Mouse (Mus musculus): ENCODE results near the gene Fam228a. TPM values are rescaled to one million over a fixed set of nuclear protein-coding genes. Genes with fewer than 3 reads are reported as not detected.

Gene Fam228a
- polyA plus RNA-seq, 1 experiment from 2014 or later: 0.20 TPM

DNA sequence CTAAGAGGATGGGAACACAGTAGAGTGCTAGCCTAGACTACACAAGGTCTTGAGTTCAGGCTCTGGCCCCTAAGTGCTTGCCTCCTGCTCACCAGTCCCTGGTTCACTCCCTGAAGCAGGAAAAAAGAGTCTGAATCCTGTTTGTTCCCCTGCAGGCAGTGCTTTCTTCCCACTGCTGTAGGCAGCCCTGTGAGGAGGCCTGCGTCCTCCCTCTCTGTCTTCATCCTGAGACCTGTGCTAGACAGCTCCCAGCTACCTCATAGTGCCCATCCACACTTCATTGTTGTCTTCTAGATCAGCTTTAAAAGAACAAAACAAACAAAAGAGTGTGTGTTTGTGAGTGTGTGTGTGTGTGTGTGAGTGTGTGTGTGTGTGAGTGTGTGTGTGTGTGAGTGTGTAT is 43.7 kb downstream of the Fam228a start:
- Histone ChIP-seq H3K9me3 (replicated peaks) (no peaks in the 10 kb centered on the region), H3K4me1 (replicated peaks) (peaks cover 8% of the 10 kb centered on the region), H3K27me3 (replicated peaks) (no peaks in the 10 kb centered on the region), H3K36me3 (peaks cover 24% of the 10 kb centered on the region), H3K4me3 (no peak overlapping the region), H3K27ac (ENCODE audit: poor library complexity, severe bottlenecking) (no peak overlapping the region), H3K9ac (no peak overlapping the region), H3K4me2 (no peak overlapping the region)
- WGBS: 97% methylated on average over 1 of the region's 1 CpGs
- ATAC-seq (ENCODE audit: insufficient number of reproducible peaks, low FRiP score): no peak

DNA sequence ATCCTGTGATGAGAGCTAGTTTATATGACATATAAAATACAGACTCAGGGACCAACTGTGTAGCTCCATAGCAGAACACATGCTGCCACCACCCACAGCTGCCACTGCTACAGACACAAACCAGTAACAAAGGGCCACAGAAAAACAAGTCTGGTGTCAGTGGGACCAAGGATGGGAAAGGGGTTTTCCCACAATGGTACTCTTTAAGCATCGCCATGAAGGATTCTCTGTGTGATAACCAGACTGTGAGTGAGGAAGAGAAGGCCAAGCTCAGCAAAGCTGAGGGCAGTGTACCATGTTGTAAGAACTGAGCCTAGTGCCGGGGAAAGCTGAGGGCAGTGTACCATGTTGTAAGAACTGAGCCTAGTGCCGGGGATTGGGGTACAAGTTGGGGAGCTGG is 47.0 kb downstream of the Fam228a start:
- Histone ChIP-seq H3K4me3 (no peak overlapping the region), H3K4me1 (replicated peaks) (peaks cover 8% of the 10 kb centered on the region), H3K27me3 (replicated peaks) (no peaks in the 10 kb centered on the region), H3K36me3 (peaks cover 15% of the 10 kb centered on the region), H3K4me2 (no peak overlapping the region), H3K9me3 (replicated peaks) (no peaks in the 10 kb centered on the region), H3K27ac (ENCODE audit: poor library complexity, severe bottlenecking) (no peak overlapping the region), H3K9ac (no peak overlapping the region)
- 91% methylated on average over 3 of the region's 3 CpGs for WGBS
- ATAC-seq (ENCODE audit: insufficient number of reproducible peaks, low FRiP score): no peak

GRCm38 (mm10) chr12:4689341-4689740 is 48.9 kb downstream of the Fam228a start:
- ATAC-seq (ENCODE audit: insufficient number of reproducible peaks, low FRiP score): no peak
- Histone ChIP-seq H3K4me2 (no peak overlapping the region), H3K9me3 (replicated peaks) (no peaks in the 10 kb centered on the region), H3K9ac (no peak overlapping the region), H3K27me3 (replicated peaks) (no peaks in the 10 kb centered on the region), H3K4me3 (no peak overlapping the region), H3K27ac (ENCODE audit: poor library complexity, severe bottlenecking) (no peak overlapping the region), H3K36me3 (peaks cover 15% of the 10 kb centered on the region), H3K4me1 (replicated peaks) (peaks cover 8% of the 10 kb centered on the region)
- WGBS: 93% methylated on average over 14 of the region's 14 CpGs

GRCm38 (mm10) chr12:4688386-4688785 is 49.8 kb downstream of the Fam228a start:
- H3K9ac ChIP-seq: no peak overlapping the region
- H3K27ac ChIP-seq (ENCODE audit: poor library complexity, severe bottlenecking): no peak overlapping the region
- no peak for ATAC-seq (ENCODE audit: insufficient number of reproducible peaks, low FRiP score)
- H3K4me1 ChIP-seq (replicated peaks): peaks cover 11% of the 10 kb centered on the region
- H3K36me3 ChIP-seq: peaks cover 21% of the 10 kb centered on the region
- WGBS: 88% methylated on average over 2 of the region's 2 CpGs
- H3K9me3 ChIP-seq (replicated peaks): no peaks in the 10 kb centered on the region
- H3K4me2 ChIP-seq: no peak overlapping the region
- no peak overlapping the region for H3K4me3 ChIP-seq
- H3K27me3 ChIP-seq (replicated peaks): no peaks in the 10 kb centered on the region

GRCm38 (mm10) chr12:4685441-4685840 is 52.8 kb downstream of the Fam228a start:
- WGBS: 68% methylated on average over 4 of the region's 4 CpGs
- peaks cover 8% of the 10 kb centered on the region for H3K4me1 ChIP-seq (replicated peaks)
- H3K9me3 ChIP-seq (replicated peaks): no peaks in the 10 kb centered on the region
- no peak for ATAC-seq (ENCODE audit: insufficient number of reproducible peaks, low FRiP score)
- no peaks in the 10 kb centered on the region for H3K27me3 ChIP-seq (replicated peaks)
- no peak overlapping the region for H3K4me3 ChIP-seq
- H3K36me3 ChIP-seq: peaks cover 20% of the 10 kb centered on the region
- H3K9ac ChIP-seq: no peak overlapping the region
- no peak overlapping the region for H3K27ac ChIP-seq (ENCODE audit: poor library complexity, severe bottlenecking)
- H3K4me2 ChIP-seq: no peak overlapping the region

- Histone ChIP-seq H3K9ac (no peak overlapping the region), H3K4me2 (peak overlapping the region; percentile 33), H3K27me3 (replicated peaks) (no peaks in the 10 kb centered on the region), H3K4me3 (0 out of 2 replicates have a peak overlapping the region, but pooled peaks have one; percentile 13), H3K27ac (ENCODE audit: poor library complexity, severe bottlenecking) (peak overlapping the region; percentile 45), H3K36me3 (peaks cover 28% of the 10 kb centered on the region), H3K4me1 (replicated peaks) (peaks cover 17% of the 10 kb centered on the region), H3K9me3 (replicated peaks) (no peaks in the 10 kb centered on the region)
- 7% methylated on average over 4 of the region's 4 CpGs for WGBS
- peak; percentile 88 for ATAC-seq (ENCODE audit: insufficient number of reproducible peaks, low FRiP score)
Measured at GRCm38 (mm10) chr12:4679971-4680370, 58.3 kb downstream of the Fam228a start.

DNA sequence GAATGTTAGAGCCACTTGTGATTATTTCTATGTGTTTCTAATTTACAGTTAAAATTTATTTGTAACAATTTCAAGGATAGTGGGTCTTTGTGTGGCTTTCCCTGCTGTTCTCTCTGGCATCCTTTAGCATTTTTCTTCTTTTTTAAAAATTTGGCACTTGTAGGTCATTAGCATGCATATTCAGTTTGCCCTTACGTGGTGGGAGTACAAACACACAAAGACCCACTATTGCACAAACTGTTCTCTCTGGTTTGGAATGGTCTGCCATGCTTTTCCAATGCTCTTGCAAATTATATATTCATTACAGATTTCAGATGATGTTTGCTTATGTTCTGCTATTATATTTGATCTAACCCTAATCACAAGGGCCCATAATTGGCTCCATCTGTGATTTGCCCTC is 61.9 kb downstream of the Fam228a start:
- H3K4me3 ChIP-seq: no peak overlapping the region
- no peaks in the 10 kb centered on the region for H3K9me3 ChIP-seq (replicated peaks)
- H3K27ac ChIP-seq (ENCODE audit: poor library complexity, severe bottlenecking): no peak overlapping the region
- ATAC-seq (ENCODE audit: insufficient number of reproducible peaks, low FRiP score): no peak
- H3K36me3 ChIP-seq: peaks cover 48% of the 10 kb centered on the region
- peaks cover 11% of the 10 kb centered on the region for H3K4me1 ChIP-seq (replicated peaks)
- 93% methylated on average over 1 of the region's 1 CpGs for WGBS
- no peak overlapping the region for H3K4me2 ChIP-seq
- no peak overlapping the region for H3K9ac ChIP-seq
- no peaks in the 10 kb centered on the region for H3K27me3 ChIP-seq (replicated peaks)

GRCm38 (mm10) chr12:4665675-4666037 is 72.6 kb downstream of the Fam228a start:
- no peak for ATAC-seq (ENCODE audit: insufficient number of reproducible peaks, low FRiP score)
- H3K9me3 ChIP-seq (replicated peaks): no peaks in the 10 kb centered on the region
- peaks cover 60% of the 10 kb centered on the region for H3K36me3 ChIP-seq
- no peak overlapping the region for H3K4me3 ChIP-seq
- H3K4me2 ChIP-seq: no peak overlapping the region
- no peaks in the 10 kb centered on the region for H3K27me3 ChIP-seq (replicated peaks)
- H3K4me1 ChIP-seq (replicated peaks): peaks cover 4% of the 10 kb centered on the region; the same call in 1 of the 2 replicates
- WGBS: 72% methylated on average over 5 of the region's 5 CpGs
- H3K27ac ChIP-seq (ENCODE audit: poor library complexity, severe bottlenecking): no peak overlapping the region
- H3K9ac ChIP-seq: no peak overlapping the region

- ATAC-seq (ENCODE audit: insufficient number of reproducible peaks, low FRiP score): no peak
- 59% methylated on average over 7 of the region's 7 CpGs for WGBS
- H3K4me1 ChIP-seq (replicated peaks): peaks cover 4% of the 10 kb centered on the region; the same call in 1 of the 2 replicates
- H3K9ac ChIP-seq: no peak overlapping the region
- H3K9me3 ChIP-seq (replicated peaks): no peaks in the 10 kb centered on the region
- H3K4me2 ChIP-seq: no peak overlapping the region
- H3K4me3 ChIP-seq: no peak overlapping the region
- H3K36me3 ChIP-seq: peaks cover 61% of the 10 kb centered on the region
- no peaks in the 10 kb centered on the region for H3K27me3 ChIP-seq (replicated peaks)
- no peak overlapping the region for H3K27ac ChIP-seq (ENCODE audit: poor library complexity, severe bottlenecking)
Measured at GRCm38 (mm10) chr12:4664929-4665674, 73.1 kb downstream of the Fam228a start.

Other genes with a start within 250 kb of the Fam228a start
- gene Itsn2, start 145.8 kb downstream of the Fam228a start, polyA plus RNA-seq (2016; fragmentation: Nextera tagmentation; extraction: Ambion mirVana): 38.5 and 43.7 TPM in 2 replicates
- gene Gm3625, start 145.5 kb downstream of the Fam228a start, polyA plus RNA-seq (2016; fragmentation: Nextera tagmentation; extraction: Ambion mirVana): not detected in 2 replicates
- gene Pfn4, start 30.6 kb upstream of the Fam228a start, polyA plus RNA-seq (2016; fragmentation: Nextera tagmentation; extraction: Ambion mirVana): 1.9 and 2.3 TPM in 2 replicates
- 2.0 and 2.6 TPM in 2 replicates for gene Fam228b, start 30.8 kb upstream of the Fam228a start, polyA plus RNA-seq (2016; fragmentation: Nextera tagmentation; extraction: Ambion mirVana)
- 140 and 160 TPM in 2 replicates for gene Sf3b6, start 79.1 kb upstream of the Fam228a start, polyA plus RNA-seq (2016; fragmentation: Nextera tagmentation; extraction: Ambion mirVana)
- 6.9 and 10.7 TPM in 2 replicates for gene Fkbp1b, start 103.2 kb upstream of the Fam228a start, polyA plus RNA-seq (2016; fragmentation: Nextera tagmentation; extraction: Ambion mirVana)
- gene Wdcp, start 104.9 kb upstream of the Fam228a start, polyA plus RNA-seq (2016; fragmentation: Nextera tagmentation; extraction: Ambion mirVana): 14.4 and 14.7 TPM in 2 replicates
- 7.2 TPM in 2 replicates for gene Mfsd2b, start 135.9 kb upstream of the Fam228a start, polyA plus RNA-seq (2016; fragmentation: Nextera tagmentation; extraction: Ambion mirVana)
- gene Ubxn2a, start 169.3 kb upstream of the Fam228a start, polyA plus RNA-seq (2016; fragmentation: Nextera tagmentation; extraction: Ambion mirVana): 36.0 and 38.2 TPM in 2 replicates
- 13.0 and 13.1 TPM in 2 replicates for gene Atad2b, start 178.9 kb upstream of the Fam228a start, polyA plus RNA-seq (2016; fragmentation: Nextera tagmentation; extraction: Ambion mirVana)